Mouse (Mus musculus) stomach, embryonic 16.5 days (tissue): ENCODE results near the gene Kcnma1. TPM values are rescaled to one million over a fixed set of nuclear protein-coding genes. Genes with fewer than 3 reads are reported as not detected.

Source experiments
- ATAC-seq: fragments of 200-750 bp; cut with Nextera tagmentation; 2 replicates; pipeline ENCODE4 v1.8.0; 2017; ENCODE audit warnings: moderate number of reproducible peaks, moderate TSS enrichment; ENCODE audit not compliant: insufficient read depth, low FRiP score
- H3K27ac ChIP-seq: fragments of 300-500 bp; sonication (generic); 2 replicates; pipeline ENCODE4 v1.5.1; 2014; ENCODE audit warnings: low read length
- H3K27me3 ChIP-seq: fragments of 300-500 bp; sonication (generic); 2 replicates; pipeline ENCODE4 v1.6.1; 2014; ENCODE audit warnings: low read length, control low read depth, mixed read lengths; ENCODE audit not compliant: control insufficient read depth, insufficient read depth
- H3K36me3 ChIP-seq: fragments of 300-500 bp; sonication (generic); 2 replicates; pipeline ENCODE4 v1.6.1; 2014; ENCODE audit warnings: low read length; ENCODE audit not compliant: control insufficient read depth, insufficient read depth
- H3K4me1 ChIP-seq: fragments of 300-500 bp; sonication (generic); 2 replicates; pipeline ENCODE4 v1.6.1; 2014; ENCODE audit warnings: low read length, control low read depth, mixed read lengths; ENCODE audit not compliant: control insufficient read depth, insufficient read depth
- H3K4me2 ChIP-seq: fragments of 300-500 bp; sonication (generic); 2 replicates; pipeline ENCODE4 v1.6.1; 2014; ENCODE audit warnings: low read depth, low read length, mixed read lengths
- H3K4me3 ChIP-seq: fragments of 300-500 bp; sonication (generic); replicated peaks from 2 replicates; pipeline ENCODE4 v1.5.1; 2014; ENCODE audit warnings: mild to moderate bottlenecking, low read length
- H3K9ac ChIP-seq: fragments of 300-500 bp; sonication (generic); 2 replicates; pipeline ENCODE4 v1.6.1; 2014; ENCODE audit warnings: low read length
- H3K9me3 ChIP-seq: fragments of 300-500 bp; sonication (generic); replicated peaks from 2 replicates; pipeline ENCODE4 v1.6.1; 2016; ENCODE audit warnings: low read length, control low read depth; ENCODE audit not compliant: control insufficient read depth
- WGBS: fragments of 180-500 bp; shearing (Covaris S2); extraction: QIAGEN DNeasy Blood & Tissue Kit; methylation state at CpG from one replicate; pipeline ENCODE4 v1.1.7; 2014; 5-methylcytosine and 5-hydroxymethylcytosine counted together
- polyA plus RNA-seq: library from polyadenylated mRNA; unstranded; fragments of >200 nt; fragmentation: Nextera tagmentation; extraction: Ambion mirVana; gene quantifications from 2 replicates; pipeline ENCODE4 v1.2.1, GENCODE M21; 2015

Kcnma1 gene
- polyA plus RNA-seq, 1 experiment from 2014 or later: 13.4 TPM

- ATAC-seq: no peak
- Histone ChIP-seq H3K4me1 (no peaks in the 10 kb centered on the region), H3K4me3 (no peak overlapping the region), H3K9me3 (no peaks in the 10 kb centered on the region), H3K27me3 (no peaks in the 10 kb centered on the region), H3K9ac (no peak overlapping the region), H3K4me2 (no peak overlapping the region), H3K36me3 (no peaks in the 10 kb centered on the region), H3K27ac (no peak overlapping the region)
- 59% methylated on average over 4 of the region's 4 CpGs for WGBS
Observed at GRCm38 (mm10) chr14:23496236-23496740, 518.0 kb downstream of the Kcnma1 start.

DNA sequence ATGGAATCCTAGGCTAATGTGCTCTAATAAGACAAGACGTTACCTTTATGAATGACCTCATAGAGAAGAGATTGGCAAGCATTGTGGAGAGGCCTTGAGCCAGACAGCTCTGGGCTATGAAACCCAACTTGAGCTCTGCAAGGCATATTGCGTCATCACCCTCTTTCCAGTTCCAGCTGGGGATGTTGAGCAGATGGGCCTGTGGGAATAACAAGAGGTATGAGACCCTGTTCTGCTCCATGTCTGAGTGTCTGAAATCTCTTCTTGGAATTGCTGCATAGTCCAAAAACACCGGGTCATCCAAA lies 519.8 kb downstream of the Kcnma1 start:
- no peaks in the 10 kb centered on the region for H3K9me3 ChIP-seq
- H3K4me2 ChIP-seq: no peak overlapping the region
- no peaks in the 10 kb centered on the region for H3K27me3 ChIP-seq
- H3K27ac ChIP-seq: peak overlapping the region; percentile 36
- H3K4me1 ChIP-seq: no peaks in the 10 kb centered on the region
- H3K36me3 ChIP-seq: no peaks in the 10 kb centered on the region
- WGBS: 49% methylated on average over 3 of the region's 3 CpGs
- H3K9ac ChIP-seq: no peak overlapping the region
- ATAC-seq: peak; percentile 85
- H3K4me3 ChIP-seq: no peak overlapping the region

DNA sequence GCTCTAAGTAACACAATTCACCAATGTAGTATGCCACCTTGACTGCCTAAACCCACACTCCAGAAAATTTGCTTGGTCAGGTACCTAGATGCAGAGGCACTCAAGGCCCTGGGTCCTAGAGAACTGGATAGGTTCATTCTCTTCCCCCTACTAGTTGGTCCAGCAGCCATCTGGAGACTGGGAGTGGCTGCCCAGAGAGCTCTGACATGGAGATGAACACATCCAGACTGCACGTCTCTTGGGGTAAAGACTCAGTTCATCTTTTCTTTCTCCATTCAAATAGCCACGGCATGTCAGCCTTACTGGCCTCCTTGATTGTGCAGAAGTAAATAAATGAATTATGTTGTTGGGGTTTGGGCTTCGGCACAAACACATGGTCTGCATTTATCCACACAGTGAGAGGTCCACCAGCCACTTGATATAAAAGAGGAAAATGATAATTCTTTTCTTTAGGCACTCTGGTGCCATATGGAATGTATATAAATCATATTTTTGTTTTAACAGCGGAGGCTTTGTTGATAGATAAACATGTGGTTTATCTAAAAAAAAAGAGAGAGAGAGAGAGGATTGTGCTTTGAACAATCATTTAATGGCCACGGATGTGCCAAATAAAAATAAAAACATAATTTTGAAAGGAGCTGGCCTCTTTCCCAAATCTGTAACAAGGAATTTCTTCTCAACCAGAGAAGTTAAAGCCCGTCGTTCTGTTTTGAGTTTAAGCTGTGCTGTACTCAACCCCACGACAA lies 520.4 kb downstream of the Kcnma1 start:
- Histone ChIP-seq H3K27me3 (no peaks in the 10 kb centered on the region), H3K27ac (peak overlapping the region; percentile 78), H3K9me3 (no peaks in the 10 kb centered on the region), H3K9ac (no peak overlapping the region), H3K4me3 (no peak overlapping the region), H3K4me1 (no peaks in the 10 kb centered on the region), H3K4me2 (no peak overlapping the region), H3K36me3 (no peaks in the 10 kb centered on the region)
- WGBS: 56% methylated on average over 8 of the region's 8 CpGs
- no peak for ATAC-seq

GRCm38 (mm10) chr14:23492581-23493360 lies 521.5 kb downstream of the Kcnma1 start:
- Histone ChIP-seq H3K4me2 (no peak overlapping the region), H3K27me3 (no peaks in the 10 kb centered on the region), H3K9ac (no peak overlapping the region), H3K27ac (peak overlapping the region; percentile 78), H3K4me1 (no peaks in the 10 kb centered on the region), H3K9me3 (no peaks in the 10 kb centered on the region), H3K4me3 (no peak overlapping the region), H3K36me3 (no peaks in the 10 kb centered on the region)
- no peak for ATAC-seq
- 77% methylated on average over 9 of the region's 9 CpGs for WGBS

GRCm38 (mm10) chr14:23491359-23491758 lies 522.9 kb downstream of the Kcnma1 start:
- no peaks in the 10 kb centered on the region for H3K9me3 ChIP-seq
- H3K4me1 ChIP-seq: no peaks in the 10 kb centered on the region
- 26% methylated on average over 2 of the region's 2 CpGs for WGBS
- H3K27me3 ChIP-seq: no peaks in the 10 kb centered on the region
- H3K9ac ChIP-seq: no peak overlapping the region
- no peak for ATAC-seq
- H3K4me2 ChIP-seq: no peak overlapping the region
- no peak overlapping the region for H3K27ac ChIP-seq
- no peaks in the 10 kb centered on the region for H3K36me3 ChIP-seq
- H3K4me3 ChIP-seq: no peak overlapping the region

DNA sequence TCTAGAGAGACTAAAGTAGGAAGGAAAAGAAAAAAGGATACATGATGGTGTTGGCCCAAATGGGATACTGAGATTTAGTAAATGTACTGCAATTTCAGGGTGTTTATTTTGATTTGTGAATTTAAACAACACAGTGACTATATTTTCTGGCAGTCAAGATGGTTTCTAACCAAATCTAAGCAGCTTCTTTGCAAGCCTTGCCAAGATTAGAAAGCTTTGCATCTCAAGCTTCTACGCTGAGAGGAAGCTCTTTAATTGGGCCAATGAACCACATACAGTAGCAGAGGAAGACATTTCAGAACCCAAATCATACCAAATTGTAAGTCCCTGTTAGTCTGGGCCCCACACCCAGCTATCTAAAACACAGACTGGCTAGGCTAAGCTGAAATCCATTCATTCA lies 527.6 kb downstream of the Kcnma1 start:
- Histone ChIP-seq H3K9ac (no peak overlapping the region), H3K27ac (no peak overlapping the region), H3K36me3 (no peaks in the 10 kb centered on the region), H3K4me3 (no peak overlapping the region), H3K27me3 (no peaks in the 10 kb centered on the region), H3K9me3 (no peaks in the 10 kb centered on the region), H3K4me1 (no peaks in the 10 kb centered on the region), H3K4me2 (no peak overlapping the region)
- no peak for ATAC-seq
- WGBS: 58% methylated on average over 1 of the region's 1 CpGs

DNA sequence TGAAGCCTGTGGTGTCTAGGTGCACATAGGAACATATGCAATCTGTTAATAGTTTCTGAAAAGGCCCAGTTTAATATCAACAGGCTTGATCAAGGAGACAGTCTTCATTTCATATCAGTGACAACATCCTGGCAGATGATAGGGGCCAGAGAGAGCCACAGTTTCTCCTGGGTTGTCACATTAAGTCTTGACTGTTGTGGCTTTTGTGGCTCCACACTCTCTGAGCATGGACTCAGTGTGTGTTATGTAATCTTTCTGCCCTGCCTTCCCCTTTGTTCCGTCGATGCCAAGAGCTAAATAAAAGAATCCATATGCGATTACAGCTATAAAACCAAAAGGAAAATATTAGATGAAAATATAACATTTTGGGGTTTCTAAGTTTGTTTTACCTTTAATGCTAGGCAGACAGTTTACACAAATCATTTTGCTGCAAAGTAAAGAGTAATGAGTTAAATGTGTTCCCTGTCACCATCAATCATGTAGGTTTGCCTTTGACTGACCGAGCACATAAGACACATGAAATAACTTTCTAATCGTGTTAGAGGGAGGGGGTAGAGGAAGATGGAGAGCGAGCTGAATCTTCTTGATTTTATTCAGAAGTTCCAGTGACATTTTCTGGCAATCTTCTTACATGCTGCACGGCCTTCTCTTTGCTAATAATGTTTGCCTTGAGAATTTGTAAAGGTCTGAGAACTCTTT lies 528.3 kb downstream of the Kcnma1 start:
- Histone ChIP-seq H3K27me3 (no peaks in the 10 kb centered on the region), H3K4me2 (no peak overlapping the region), H3K4me1 (no peaks in the 10 kb centered on the region), H3K9me3 (no peaks in the 10 kb centered on the region), H3K27ac (no peak overlapping the region), H3K36me3 (no peaks in the 10 kb centered on the region), H3K4me3 (no peak overlapping the region), H3K9ac (no peak overlapping the region)
- no peak for ATAC-seq
- WGBS: 37% methylated on average over 7 of the region's 7 CpGs

DNA sequence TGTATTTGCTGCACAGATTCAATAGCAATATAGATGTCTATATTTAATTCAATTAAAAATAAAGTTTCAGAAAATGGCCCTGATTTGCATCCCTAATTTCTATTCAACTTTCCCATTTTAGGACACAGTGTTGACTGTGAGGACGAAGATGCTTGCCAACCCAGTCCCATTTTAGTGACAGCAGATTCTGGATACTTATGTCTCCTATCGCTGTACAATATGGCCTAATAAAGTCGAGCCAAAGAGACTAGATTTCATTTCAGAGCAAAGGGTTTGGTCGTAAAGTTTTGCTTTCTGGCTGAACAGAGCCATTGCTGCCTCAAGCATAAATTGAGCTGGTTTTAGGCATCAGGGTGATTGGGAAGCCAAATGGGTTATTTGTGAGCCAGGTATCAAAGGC lies 539.2 kb downstream of the Kcnma1 start:
- Histone ChIP-seq H3K4me3 (no peak overlapping the region), H3K9ac (no peak overlapping the region), H3K4me1 (no peaks in the 10 kb centered on the region), H3K27me3 (no peaks in the 10 kb centered on the region), H3K27ac (no peak overlapping the region), H3K9me3 (no peaks in the 10 kb centered on the region), H3K4me2 (no peak overlapping the region), H3K36me3 (no peaks in the 10 kb centered on the region)
- 88% methylated on average over 4 of the region's 4 CpGs for WGBS
- no peak for ATAC-seq

DNA sequence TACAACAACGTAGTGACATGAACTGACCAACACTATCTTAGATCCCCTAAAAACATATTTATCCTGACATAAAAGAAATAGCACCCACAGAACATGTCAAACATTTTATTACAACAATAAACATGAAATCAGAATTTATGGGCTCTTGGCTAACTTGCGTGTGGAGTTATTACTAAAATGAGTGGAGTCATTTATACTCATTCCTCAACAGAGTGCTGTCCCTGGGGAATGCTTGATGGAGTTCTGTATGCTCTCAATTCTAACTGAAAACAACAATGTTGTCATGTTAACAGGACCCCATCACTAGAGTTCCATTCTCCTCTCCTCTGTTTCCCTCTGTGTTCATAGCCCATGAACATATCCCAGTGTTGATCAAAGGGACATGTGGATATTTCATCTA lies 544.2 kb downstream of the Kcnma1 start:
- Histone ChIP-seq H3K4me3 (no peak overlapping the region), H3K9ac (no peak overlapping the region), H3K4me1 (no peaks in the 10 kb centered on the region), H3K27me3 (no peaks in the 10 kb centered on the region), H3K27ac (no peak overlapping the region), H3K9me3 (no peaks in the 10 kb centered on the region), H3K36me3 (no peaks in the 10 kb centered on the region), H3K4me2 (no peak overlapping the region)
- no peak for ATAC-seq
- WGBS: 73% methylated on average over 2 of the region's 2 CpGs
